ENCODE assay signal across 23 mouse cellular contexts in the genomic region with DNA sequence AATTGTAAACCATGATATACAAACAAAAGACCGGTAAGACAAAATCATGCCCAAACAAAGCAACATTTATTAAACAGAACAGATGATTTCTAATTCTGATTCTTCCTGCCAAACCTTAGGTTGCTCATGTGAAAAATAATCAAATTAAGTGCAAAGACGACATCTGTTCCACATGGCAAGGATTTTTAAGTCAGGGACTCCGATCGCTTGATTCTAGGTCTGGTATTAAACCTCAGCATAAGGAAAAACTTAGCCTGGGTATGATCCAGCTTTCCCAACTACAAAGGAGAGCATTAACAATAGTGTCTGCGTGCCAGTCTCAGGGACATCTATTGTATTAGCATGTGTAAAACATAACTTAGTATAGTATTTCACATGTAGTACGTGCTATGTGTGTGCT.
DNase-seq lines count a peak whose midpoint lies in the region; ATAC-seq and TF ChIP-seq lines count a peak whose summit lies in the region.
"Had no signal": no experiment of that assay in that cellular context is flagged by ENCODE, and none has a peak within 500 bp of the region (broad histone marks: within the 10 kb centered on the region; RNA-seq: fewer than 3 reads in every experiment).

No protein-coding gene starts in this region.

- ATAC-seq in forebrain, embryonic 13.5 days, result peak; percentile 48; the same call in 1 of the 2 replicates
- no peak for ATAC-seq in forebrain, embryonic 11.5 days (replicated peaks; ENCODE audit: low FRiP score)
- peak; percentile 68 for ATAC-seq in hindbrain, postnatal 0 days
- ATAC-seq in hindbrain, embryonic 12.5 days (ENCODE audit: low FRiP score), result no peak
- no peak for ATAC-seq in forebrain, postnatal 0 days
- ATAC-seq in granulocyte monocyte progenitor cell, adult 5-6 weeks (replicated peaks; ENCODE audit: poor library complexity, severe bottlenecking), result no peak
- ATAC-seq: CD4-positive, CD25-positive, alpha-beta regulatory T cell, adult 4 months; intestine, postnatal 0 days had no signal

- H3K4me2 ChIP-seq in forebrain, embryonic 13.5 days, result no peak overlapping the region
- H3K4me2 ChIP-seq in forebrain, embryonic 11.5 days (ENCODE audit: low read depth, low read length, severe bottlenecking), result no peak overlapping the region
- no peak overlapping the region for H3K4me2 ChIP-seq in hindbrain, postnatal 0 days (ENCODE audit: low read depth, low read length)
- no peak overlapping the region for H3K4me2 ChIP-seq in hindbrain, embryonic 12.5 days (replicated peaks)
- H3K4me2 ChIP-seq in forebrain, postnatal 0 days (ENCODE audit: low read depth), result no peak overlapping the region
- H3K4me2 ChIP-seq: heart, embryonic 12.5 days; liver, embryonic 15.5 days; lung, embryonic 15.5 days had no signal

- H3K27ac ChIP-seq in forebrain, embryonic 13.5 days, result no peak overlapping the region
- no peak overlapping the region for H3K27ac ChIP-seq in forebrain, embryonic 11.5 days (ENCODE audit: low read depth, low read length)
- H3K27ac ChIP-seq in hindbrain, postnatal 0 days, result no peak overlapping the region
- no peak overlapping the region for H3K27ac ChIP-seq in hindbrain, embryonic 12.5 days
- H3K27ac ChIP-seq in forebrain, postnatal 0 days (ENCODE audit: low read depth, low read length), result no peak overlapping the region
- H3K27ac ChIP-seq: gastrocnemius, adult 2 months; heart, adult 2 months; liver, embryonic 15.5 days; lung, embryonic 15.5 days; midbrain, embryonic 10.5 days had no signal

- no peak overlapping the region for H3K4me3 ChIP-seq in forebrain, embryonic 13.5 days
- H3K4me3 ChIP-seq in forebrain, embryonic 11.5 days (ENCODE audit: low read depth, low read length), result no peak overlapping the region
- H3K4me3 ChIP-seq in hindbrain, postnatal 0 days (ENCODE audit: low read length), result no peak overlapping the region
- no peak overlapping the region for H3K4me3 ChIP-seq in hindbrain, embryonic 12.5 days
- no peak overlapping the region for H3K4me3 ChIP-seq in forebrain, postnatal 0 days (ENCODE audit: low read depth, low read length)
- H3K4me3 ChIP-seq: gastrocnemius, adult 2 months; heart, adult 2 months; heart, embryonic 12.5 days; liver, embryonic 15.5 days; lung, embryonic 15.5 days; midbrain, embryonic 10.5 days had no signal

- no peaks in the 10 kb centered on the region for H3K9me3 ChIP-seq in forebrain, embryonic 13.5 days (replicated peaks)
- H3K9me3 ChIP-seq in forebrain, embryonic 11.5 days (ENCODE audit: control insufficient read depth, low read length), result no peaks in the 10 kb centered on the region
- no peaks in the 10 kb centered on the region for H3K9me3 ChIP-seq in hindbrain, postnatal 0 days (ENCODE audit: low read length)
- H3K9me3 ChIP-seq in hindbrain, embryonic 12.5 days (replicated peaks), result no peaks in the 10 kb centered on the region
- H3K9me3 ChIP-seq in forebrain, postnatal 0 days (ENCODE audit: low read length), result no peaks in the 10 kb centered on the region
- H3K9me3 ChIP-seq: heart, embryonic 12.5 days; liver, embryonic 15.5 days; lung, embryonic 15.5 days; midbrain, embryonic 10.5 days had no signal

- H3K27me3 ChIP-seq in forebrain, embryonic 13.5 days, result no peaks in the 10 kb centered on the region
- no peaks in the 10 kb centered on the region for H3K27me3 ChIP-seq in forebrain, embryonic 11.5 days (ENCODE audit: control insufficient read depth, insufficient read depth, low read length)
- H3K27me3 ChIP-seq in hindbrain, postnatal 0 days (ENCODE audit: insufficient read depth, low read length), result no peaks in the 10 kb centered on the region
- no peaks in the 10 kb centered on the region for H3K27me3 ChIP-seq in hindbrain, embryonic 12.5 days
- H3K27me3 ChIP-seq in forebrain, postnatal 0 days (ENCODE audit: insufficient read depth, low read length), result no peaks in the 10 kb centered on the region
- H3K27me3 ChIP-seq: heart, embryonic 12.5 days; liver, embryonic 15.5 days; lung, embryonic 15.5 days had no signal

- TF ChIP-seq POLR2A in brain, embryonic 14.5 days (IDR thresholded peaks at IDR 0.05; ENCODE audit: borderline replicate concordance, extremely low read depth, insufficient read depth, insufficient read length, poor library complexity, severe bottlenecking), result no peak

- no peak overlapping the region for H3K9ac ChIP-seq in forebrain, embryonic 13.5 days
- H3K9ac ChIP-seq in forebrain, embryonic 11.5 days (ENCODE audit: low read length), result no peak overlapping the region
- H3K9ac ChIP-seq in hindbrain, postnatal 0 days (replicated peaks; ENCODE audit: low read length), result no peak overlapping the region
- no peak overlapping the region for H3K9ac ChIP-seq in hindbrain, embryonic 12.5 days
- no peak overlapping the region for H3K9ac ChIP-seq in forebrain, postnatal 0 days
- H3K9ac ChIP-seq: heart, embryonic 12.5 days; liver, embryonic 15.5 days; lung, embryonic 15.5 days had no signal

- no peaks in the 10 kb centered on the region for H3K4me1 ChIP-seq in forebrain, embryonic 13.5 days
- no peaks in the 10 kb centered on the region for H3K4me1 ChIP-seq in forebrain, embryonic 11.5 days (replicated peaks; ENCODE audit: control insufficient read depth, insufficient read depth, low read length)
- no peaks in the 10 kb centered on the region for H3K4me1 ChIP-seq in hindbrain, postnatal 0 days (ENCODE audit: insufficient read depth, low read length)
- H3K4me1 ChIP-seq in hindbrain, embryonic 12.5 days, result no peaks in the 10 kb centered on the region
- H3K4me1 ChIP-seq in forebrain, postnatal 0 days (ENCODE audit: insufficient read depth), result no peaks in the 10 kb centered on the region
- H3K4me1 ChIP-seq: heart, embryonic 12.5 days; liver, embryonic 15.5 days; lung, embryonic 15.5 days; midbrain, embryonic 10.5 days had no signal

- no peak for DNase-seq in forebrain, embryonic 11.5 days (ENCODE audit: low spot score)
- DNase-seq in hindbrain, postnatal 0 days (ENCODE audit: low spot score), result peak; percentile 57
- peak; percentile 51 for DNase-seq in brain, embryonic 14.5 days (ENCODE audit: low read depth)
- DNase-seq in forebrain, postnatal 0 days, result peak; percentile 5
- DNase-seq: adrenal gland, postnatal 25 days; cerebellum, adult 8-10 months; gastrocnemius, adult 2 months; gastrocnemius, postnatal 36 days; heart, adult 2 months; heart, postnatal 4 days; kidney, adult 9 months; kidney, postnatal 10 days; layer of hippocampus, adult 9-11 months; thymus, postnatal 4 days had no signal

- 81% methylated on average over 6 of the region's 6 CpGs for WGBS in forebrain, embryonic 13.5 days
- WGBS in forebrain, embryonic 11.5 days, result 86% methylated on average over 6 of the region's 6 CpGs
- WGBS in hindbrain, postnatal 0 days, result 59% methylated on average over 6 of the region's 6 CpGs
- 79% methylated on average over 6 of the region's 6 CpGs for WGBS in hindbrain, embryonic 12.5 days
- 60% methylated on average over 6 of the region's 6 CpGs for WGBS in forebrain, postnatal 0 days

- no peak for TF ChIP-seq CTCF in hindbrain, postnatal 0 days (IDR thresholded peaks at IDR 0.05; ENCODE audit: low read depth)
- no peak for TF ChIP-seq CTCF in brain, embryonic 14.5 days (IDR thresholded peaks at IDR 0.05; ENCODE audit: borderline replicate concordance, extremely low read depth, insufficient read depth, insufficient read length)
- TF ChIP-seq CTCF in forebrain, postnatal 0 days (IDR thresholded peaks at IDR 0.05; ENCODE audit: low read depth), result no peak

- H3K36me3 ChIP-seq in forebrain, embryonic 13.5 days (ENCODE audit: poor library complexity, severe bottlenecking), result no peaks in the 10 kb centered on the region
- H3K36me3 ChIP-seq in forebrain, embryonic 11.5 days (ENCODE audit: control insufficient read depth, insufficient read depth, low read length), result no peaks in the 10 kb centered on the region
- H3K36me3 ChIP-seq in hindbrain, postnatal 0 days (ENCODE audit: insufficient read depth, low read length), result no peaks in the 10 kb centered on the region
- H3K36me3 ChIP-seq in hindbrain, embryonic 12.5 days, result no peaks in the 10 kb centered on the region
- no peaks in the 10 kb centered on the region for H3K36me3 ChIP-seq in forebrain, postnatal 0 days (ENCODE audit: insufficient read depth)
- H3K36me3 ChIP-seq: heart, embryonic 12.5 days; liver, embryonic 15.5 days; lung, embryonic 15.5 days; midbrain, embryonic 10.5 days had no signal

Comparison
In these comparisons a context has a peak if more than half of its experiments do, and no peak if none do; other contexts are left out.
1. ATAC-seq: peak in forebrain, embryonic 13.5 days (single experiment) and hindbrain, postnatal 0 days (single experiment); none in forebrain, embryonic 11.5 days (single experiment), hindbrain, embryonic 12.5 days (single experiment), forebrain, postnatal 0 days (single experiment) and granulocyte monocyte progenitor cell, adult 5-6 weeks (single experiment).